Mouse (Mus musculus): ENCODE results near the gene Srrm2.

DNA sequence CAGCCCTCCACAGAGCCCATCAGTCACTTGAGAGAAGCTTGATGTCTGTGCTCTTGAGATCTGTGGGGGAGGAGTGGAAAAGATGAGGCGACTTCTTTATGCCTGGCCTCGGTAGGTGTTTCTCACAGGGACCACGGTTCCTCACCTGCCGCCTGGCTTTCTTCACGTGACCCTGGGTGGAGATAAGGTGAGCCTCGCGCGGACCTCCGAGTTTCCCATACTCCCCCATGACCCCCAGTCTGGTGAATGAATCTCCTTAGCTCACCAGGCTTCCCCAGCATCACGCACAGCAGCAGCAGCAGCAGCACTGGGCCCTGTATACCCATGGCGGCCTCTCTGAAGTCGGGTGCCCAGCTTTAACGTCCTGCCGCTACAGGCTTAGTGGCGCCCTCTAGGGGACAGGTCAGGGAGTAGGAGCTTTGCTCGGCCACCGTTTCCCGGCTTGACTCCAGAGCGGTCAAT, 53.5 kb downstream of the Srrm2 start, which contains the start of the genes Prss32 and Prss41:
- TF ChIP-seq CTCF (conservative IDR thresholded peaks at IDR 0.05; ENCODE audit: low read length), result peak; percentile 75
- TF ChIP-seq POU5F1 (IDR thresholded peaks at IDR 0.05; ENCODE audit: borderline replicate concordance, low read length), result no peak
- TF ChIP-seq NANOG (IDR thresholded peaks at IDR 0.05; ENCODE audit: borderline replicate concordance, low read length), result no peak
